Mouse (Mus musculus) spleen, adult 2 months (tissue): ENCODE measurements around the gene Gm49361. TPM values are rescaled to one million over a fixed set of nuclear protein-coding genes. Genes with fewer than 3 reads are reported as not detected.

Source experiments
- DNase-seq, 2 experiments: peaks; one replicate each; pipeline versions ENCODE4 v3.0.0 to v3.0.0-alpha.2; 2012 to 2021; ENCODE audit warnings: low spot score in 2 of 2, low read depth in 1 of 2
- H3K27ac ChIP-seq: fragments of 200-500 bp; 2 replicates; pipeline ENCODE4 v1.5.1; 2012; ENCODE audit warnings: low read length, inconsistent platforms; ENCODE audit not compliant: insufficient read depth
- H3K27me3 ChIP-seq: fragments of 200-500 bp; 2 replicates; pipeline ENCODE4 v1.6.1; 2012; ENCODE audit warnings: mild to moderate bottlenecking, moderate library complexity, low read length, inconsistent platforms; ENCODE audit not compliant: control insufficient read depth, insufficient read depth
- H3K36me3 ChIP-seq: fragments of 200-500 bp; 2 replicates; pipeline ENCODE4 v1.6.1; 2012; ENCODE audit warnings: mild to moderate bottlenecking, low read length, inconsistent platforms; ENCODE audit not compliant: control insufficient read depth, insufficient read depth
- H3K4me1 ChIP-seq: fragments of 200-500 bp; 2 replicates; pipeline ENCODE4 v1.6.1; 2011; ENCODE audit warnings: inconsistent platforms; ENCODE audit not compliant: control insufficient read depth, insufficient read depth, insufficient read length
- H3K4me3 ChIP-seq: fragments of 200-500 bp; 2 replicates; pipeline ENCODE4 v1.5.1; 2011; ENCODE audit warnings: mild to moderate bottlenecking, inconsistent platforms; ENCODE audit not compliant: insufficient read depth, insufficient read length; ENCODE audit errors: extremely low read depth
- CTCF ChIP-seq: fragments of 200-500 bp; IDR thresholded peaks from 2 replicates; pipeline ENCODE4 v1.5.1; 2011; ENCODE audit warnings: mild to moderate bottlenecking, inconsistent platforms; ENCODE audit not compliant: insufficient read depth, insufficient read length, insufficient replicate concordance; ENCODE audit errors: extremely low read depth
- POLR2A ChIP-seq: fragments of 200-500 bp; IDR thresholded peaks from 2 replicates; pipeline ENCODE4 v1.6.1; 2011; ENCODE audit warnings: low read depth, low read length, inconsistent platforms
- WGBS: fragments of 180-500 bp; shearing (Covaris S2); methylation state at CpG from one replicate; pipeline ENCODE4 v1.1.7; 2018; 5-methylcytosine and 5-hydroxymethylcytosine counted together
- polyA plus RNA-seq: library from polyadenylated mRNA; depleted of rRNA; stranded (reverse); fragments of >200 nt; gene quantifications from 2 replicates; pipeline ENCODE4 v1.2.3, GENCODE M21; 2012

The Gm49361 gene
- polyA plus RNA-seq, 1 experiment: not detected

DNA sequence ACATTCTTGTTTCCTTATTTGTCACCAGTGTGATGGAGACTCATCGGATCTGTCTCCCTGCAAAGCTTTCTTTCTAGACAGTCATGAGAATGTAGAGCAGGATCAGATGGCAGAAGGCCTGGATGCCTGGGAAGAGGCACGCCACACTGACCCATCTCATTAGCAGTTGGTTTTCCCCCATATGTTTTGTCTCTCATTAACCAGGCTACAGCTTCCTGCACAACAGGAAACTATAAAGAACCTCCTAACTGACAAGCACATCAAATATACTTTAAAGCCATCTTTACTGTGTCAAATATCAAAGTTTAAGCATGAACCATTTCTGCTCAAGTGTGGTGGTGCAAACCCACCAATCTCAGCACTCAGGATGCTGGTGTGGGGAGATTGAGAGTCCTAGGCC lies 3.6 kb upstream of the Gm49361 start:
- H3K36me3 ChIP-seq: no peaks in the 10 kb centered on the region
- no peaks in the 10 kb centered on the region for H3K27me3 ChIP-seq
- H3K27ac ChIP-seq: peak overlapping the region; percentile 7; the same call in 1 of the 2 replicates
- no peak overlapping the region for H3K4me3 ChIP-seq
- TF ChIP-seq POLR2A (no peak), CTCF (no peak)
- H3K4me1 ChIP-seq: peaks cover 16% of the 10 kb centered on the region
- 55% methylated on average over 2 of the region's 2 CpGs for WGBS
- DNase-seq: no peak

DNA sequence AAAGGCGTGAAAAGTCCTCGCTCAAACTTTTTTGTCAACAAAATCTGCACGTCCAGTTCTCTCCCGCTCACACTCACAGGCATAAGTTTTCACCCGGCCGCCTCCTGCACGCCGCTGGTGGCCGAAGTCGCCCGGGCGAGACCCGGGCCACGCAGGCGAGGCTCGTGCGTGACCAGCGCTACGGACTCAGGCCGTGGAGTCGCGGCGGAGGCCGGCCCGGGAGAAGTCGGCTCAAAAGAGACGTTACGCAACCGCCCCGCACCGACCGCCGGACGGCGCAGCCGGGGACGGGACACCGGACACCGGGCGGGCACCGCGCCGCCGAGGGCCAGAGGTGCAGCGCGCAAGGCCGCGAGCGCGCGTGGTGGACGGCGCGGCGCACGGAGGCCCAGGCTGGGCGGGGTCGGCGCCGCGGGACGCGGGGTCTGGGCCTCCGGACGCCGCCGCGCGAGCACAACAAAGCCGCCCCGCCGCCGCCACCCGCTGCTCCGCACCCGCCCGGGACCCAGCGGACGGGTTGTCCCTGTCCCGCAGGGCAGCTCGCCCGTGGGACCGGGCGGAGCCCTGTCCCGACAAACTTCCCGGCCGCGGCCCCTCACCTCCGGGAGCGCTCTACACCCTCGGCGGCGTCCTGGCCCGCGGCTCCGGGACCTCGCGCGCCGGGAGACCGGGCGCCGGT lies 473 bp downstream of the Gm49361 start:
- peaks cover 30% of the 10 kb centered on the region for H3K4me1 ChIP-seq
- peak in 1 of 2 experiments; percentile 40 for DNase-seq
- no peaks in the 10 kb centered on the region for H3K36me3 ChIP-seq
- no peaks in the 10 kb centered on the region for H3K27me3 ChIP-seq
- WGBS: under 1% methylated on average over 88 of the region's 103 CpGs
- TF ChIP-seq CTCF: no peak
- peak overlapping the region; percentile 90 for H3K4me3 ChIP-seq
- H3K27ac ChIP-seq: peak overlapping the region; percentile 100

DNA sequence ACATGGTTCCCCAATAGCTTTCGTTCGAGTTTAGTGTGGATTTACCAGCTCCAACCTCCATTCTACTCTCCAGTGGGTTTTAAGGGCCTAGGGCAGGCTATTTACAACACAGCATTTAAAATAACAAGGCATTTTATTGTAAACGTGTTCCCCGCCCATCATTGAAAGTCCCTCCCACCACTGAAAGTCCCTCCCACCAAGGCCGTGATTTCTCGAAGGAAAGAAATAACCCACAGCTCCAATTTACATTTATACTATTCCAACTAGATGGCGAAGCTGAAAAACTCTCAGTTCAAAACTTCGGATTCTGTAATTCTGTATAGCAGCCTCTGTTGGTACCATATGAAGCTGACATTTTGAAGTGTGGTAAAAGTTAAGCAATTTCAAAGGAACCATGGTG lies 1.4 kb downstream of the Gm49361 start:
- Histone ChIP-seq H3K4me1 (peaks cover 28% of the 10 kb centered on the region), H3K27ac (no peak overlapping the region), H3K27me3 (no peaks in the 10 kb centered on the region), H3K36me3 (no peaks in the 10 kb centered on the region), H3K4me3 (peak overlapping the region; percentile 90)
- TF ChIP-seq POLR2A (no peak), CTCF (no peak)
- 9% methylated on average over 8 of the region's 8 CpGs for WGBS
- DNase-seq: peak in 1 of 2 experiments; percentile 23

DNA sequence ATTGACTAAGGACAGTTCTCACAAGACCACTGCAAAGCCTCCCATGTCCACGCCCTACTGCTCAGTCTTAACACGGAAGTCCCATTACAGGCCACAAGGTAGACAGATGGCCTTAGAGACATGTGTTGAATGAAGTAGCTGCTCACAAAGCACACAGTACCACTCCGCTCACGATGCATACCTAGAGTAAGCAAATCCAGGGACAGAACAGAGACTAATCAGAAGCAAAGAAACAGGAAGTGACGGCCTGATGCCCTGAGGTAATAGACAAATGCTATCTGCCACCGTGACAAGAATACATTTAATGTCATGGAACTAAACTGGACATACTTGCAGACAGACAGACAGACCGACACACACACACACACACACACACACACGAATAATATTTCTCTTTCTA lies 5.3 kb downstream of the Gm49361 start:
- 58% methylated on average over 8 of the region's 8 CpGs for WGBS
- Histone ChIP-seq H3K27me3 (no peaks in the 10 kb centered on the region), H3K4me3 (no peak overlapping the region), H3K27ac (peak overlapping the region; percentile 36; the same call in 1 of the 2 replicates), H3K36me3 (no peaks in the 10 kb centered on the region), H3K4me1 (peaks cover 19% of the 10 kb centered on the region)
- peak; percentile 20 to 34 for DNase-seq
- no peak for TF ChIP-seq POLR2A
- TF ChIP-seq CTCF: no peak

DNA sequence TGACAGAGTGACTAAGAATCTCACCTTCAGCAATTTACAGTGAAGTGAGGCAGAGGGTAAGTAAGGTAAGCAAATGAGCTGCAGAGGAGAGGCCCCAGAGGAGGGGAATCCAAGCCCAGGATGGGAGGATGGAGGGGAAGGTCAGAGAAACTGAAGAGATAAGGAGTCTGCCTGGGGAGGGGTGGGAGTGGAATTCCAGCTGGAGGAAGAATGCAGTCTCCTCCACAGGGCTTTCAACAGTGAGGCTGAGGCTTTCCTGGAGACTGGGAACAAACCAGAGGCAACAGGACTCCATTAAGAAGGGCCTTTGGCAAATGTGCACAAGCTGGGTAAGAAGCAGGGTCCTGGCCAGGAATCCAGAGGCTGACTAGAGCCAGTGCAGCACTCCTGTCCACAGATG lies 8.8 kb downstream of the Gm49361 start:
- Histone ChIP-seq H3K27me3 (no peaks in the 10 kb centered on the region), H3K4me3 (no peak overlapping the region), H3K36me3 (peaks cover 1% of the 10 kb centered on the region), H3K27ac (no peak overlapping the region), H3K4me1 (peaks cover 19% of the 10 kb centered on the region)
- TF ChIP-seq CTCF: no peak
- no peak for TF ChIP-seq POLR2A
- no peak for DNase-seq

DNA sequence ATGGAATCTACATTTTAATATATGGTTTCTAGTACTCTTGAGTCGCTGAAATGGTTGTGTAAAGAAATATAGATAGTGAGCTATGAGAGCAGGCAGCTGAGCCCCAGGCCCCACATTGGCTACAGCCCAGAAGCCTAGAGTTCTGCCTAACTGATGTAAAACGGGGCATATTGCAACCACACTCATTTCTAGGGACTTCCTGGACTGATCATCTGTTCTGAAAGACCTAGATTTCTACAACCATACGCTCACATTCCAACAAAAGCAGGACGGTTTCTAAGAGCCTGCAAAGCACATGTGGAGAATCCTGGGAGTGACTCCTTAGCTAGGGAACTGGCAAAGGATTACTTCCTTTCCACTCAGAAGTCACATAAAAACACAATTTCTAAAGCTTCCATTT lies 9.8 kb downstream of the Gm49361 start:
- Histone ChIP-seq H3K27ac (no peak overlapping the region), H3K27me3 (no peaks in the 10 kb centered on the region), H3K4me1 (peaks cover 22% of the 10 kb centered on the region), H3K4me3 (no peak overlapping the region), H3K36me3 (peaks cover 1% of the 10 kb centered on the region)
- no peak for DNase-seq
- 61% methylated on average over 4 of the region's 4 CpGs for WGBS
- TF ChIP-seq POLR2A (no peak), CTCF (no peak)

DNA sequence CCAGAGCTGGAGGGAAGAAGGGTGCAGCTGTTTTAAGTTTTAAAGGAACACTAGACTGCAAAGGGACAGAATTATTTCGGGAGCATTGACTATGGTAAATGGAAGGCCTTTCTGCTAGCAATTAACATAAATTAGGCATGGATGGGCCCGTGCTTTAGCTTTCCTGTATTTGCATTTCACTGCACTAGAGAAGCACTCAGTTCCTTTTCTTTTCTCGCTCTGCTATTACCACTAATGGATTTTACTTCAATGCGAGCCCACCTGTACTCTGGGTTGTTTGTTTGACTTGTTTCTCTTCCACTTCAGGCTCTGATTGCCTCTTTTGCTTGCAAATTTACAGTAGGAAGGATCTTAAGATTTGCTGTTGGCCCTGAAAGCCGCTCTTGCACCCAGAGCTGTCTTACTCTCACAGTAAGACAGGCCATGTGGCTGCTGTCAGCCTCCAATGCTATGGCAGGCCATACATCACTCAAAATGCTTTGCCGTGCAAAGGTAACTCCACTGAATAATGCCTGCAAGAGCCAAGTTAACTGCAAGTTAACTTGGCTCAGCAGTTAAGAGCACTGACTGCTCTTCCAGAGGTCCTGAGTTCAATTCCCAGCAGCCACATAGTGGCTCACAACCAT lies 13.1 kb downstream of the Gm49361 start:
- no peak for DNase-seq
- WGBS: 56% methylated on average over 6 of the region's 6 CpGs
- peaks cover 1% of the 10 kb centered on the region for H3K36me3 ChIP-seq
- H3K27ac ChIP-seq: peak overlapping the region; percentile 36
- no peaks in the 10 kb centered on the region for H3K27me3 ChIP-seq
- peaks cover 28% of the 10 kb centered on the region for H3K4me1 ChIP-seq
- H3K4me3 ChIP-seq: no peak overlapping the region
- no peak for TF ChIP-seq POLR2A
- no peak for TF ChIP-seq CTCF
